Mouse (Mus musculus): ENCODE results near the gene Far2.
"Not testable (repeated sequence)": the region's sequence is repeated elsewhere in the genome, so short reads cannot be mapped to it uniquely, and the experiment has no call there.

Gene Far2

DNA sequence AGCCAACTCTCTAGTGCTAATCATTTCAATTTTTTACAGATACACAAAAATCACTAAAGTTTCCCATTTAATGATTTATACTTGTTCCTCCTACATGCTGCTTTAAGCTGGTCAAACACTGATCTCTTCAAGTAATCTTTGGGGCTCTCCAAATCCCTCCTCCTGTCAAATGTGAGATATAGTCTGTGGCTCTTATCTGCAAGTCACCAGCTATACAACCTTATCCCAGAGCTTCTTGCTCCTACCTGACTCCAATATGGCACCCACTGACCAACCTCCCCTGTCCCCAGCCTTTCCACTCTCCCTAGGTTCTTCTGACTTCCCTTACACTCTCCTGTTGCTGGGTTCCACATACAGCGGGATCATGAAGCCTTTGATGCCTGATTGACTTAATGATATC is 70.6 kb downstream of the Far2 start:
- no peak for DNase-seq (ENCODE audit: low spot score in 2 of 2)

GRCm38 (mm10) chr6:148120703-148121102 is 73.6 kb downstream of the Far2 start:
- DNase-seq (ENCODE audit: low spot score in 2 of 2), result no peak

DNA sequence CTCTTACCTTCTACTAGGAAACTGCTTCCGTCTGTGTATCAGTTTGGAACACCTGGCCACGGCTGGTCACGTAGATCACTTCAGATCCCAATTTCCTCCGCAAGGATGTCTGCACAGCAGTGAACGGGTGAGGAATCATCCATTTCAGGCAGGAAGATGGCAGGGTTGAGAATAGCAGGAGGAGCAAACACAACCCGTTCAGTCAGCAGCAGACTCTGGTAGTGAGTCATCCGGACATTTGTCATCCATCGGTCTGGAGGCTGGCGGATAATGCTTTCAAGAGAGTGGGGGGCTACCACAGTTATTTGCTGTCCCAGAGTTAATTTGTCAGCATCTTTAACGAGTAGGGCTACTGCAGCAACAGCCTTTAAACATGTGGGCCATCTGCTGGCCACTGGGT is 79.8 kb downstream of the Far2 start:
- DNase-seq (ENCODE audit: low spot score in 2 of 2), result not testable (repeated sequence)

- DNase-seq (ENCODE audit: low spot score in 2 of 2), result no peak
These were observed 85.3 kb downstream of the Far2 start for GRCm38 (mm10) chr6:148132314-148132713.

- DNase-seq (ENCODE audit: low spot score in 2 of 2), result no peak
These were observed 86.5 kb downstream of the Far2 start for GRCm38 (mm10) chr6:148133536-148133935.

GRCm38 (mm10) chr6:148135769-148136382 is 88.8 kb downstream of the Far2 start:
- peak; percentile 21 to 51 for DNase-seq (ENCODE audit: low spot score in 2 of 2)

DNA sequence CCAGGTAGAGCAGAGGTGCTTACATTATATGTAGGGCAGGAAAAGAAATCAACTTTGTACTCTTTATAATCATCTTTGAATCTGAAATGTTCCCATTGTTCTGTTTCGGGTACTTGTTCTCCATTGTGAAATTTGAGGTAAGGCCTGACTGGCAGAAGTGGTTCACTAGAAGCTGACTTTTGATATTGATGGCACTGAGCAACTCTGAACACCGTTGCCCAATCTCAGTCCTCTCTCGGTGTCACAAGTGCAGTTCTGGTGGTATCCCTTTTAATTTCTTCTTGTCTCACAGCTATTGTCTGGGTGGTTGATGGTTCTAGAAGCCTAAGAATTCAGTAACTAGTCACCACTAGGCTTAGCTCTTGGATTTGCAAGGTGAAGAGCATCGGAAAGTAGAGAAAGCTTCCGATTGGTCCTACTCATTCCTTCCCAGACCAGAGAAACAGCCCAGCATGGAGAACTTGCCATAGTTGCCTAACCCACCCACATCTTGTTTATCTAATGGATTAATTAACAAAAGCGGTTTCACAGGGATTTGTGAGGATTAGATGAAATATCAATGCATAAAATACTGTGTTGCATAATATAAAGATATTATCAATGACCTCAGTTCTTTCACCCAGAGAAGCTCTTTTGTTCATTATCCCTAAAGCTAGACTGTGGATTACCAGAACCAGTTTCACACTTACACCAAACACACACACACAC is 92.4 kb downstream of the Far2 start:
- DNase-seq (ENCODE audit: low spot score in 2 of 2), result no peak

- DNase-seq (ENCODE audit: low spot score in 2 of 2), result no peak
These were observed 94.8 kb downstream of the Far2 start for GRCm38 (mm10) chr6:148141874-148142273.

- no peak for DNase-seq (ENCODE audit: low spot score in 2 of 2)
These were observed 95.4 kb downstream of the Far2 start for GRCm38 (mm10) chr6:148142421-148142820.

GRCm38 (mm10) chr6:148152305-148152704 is 105.2 kb downstream of the Far2 start:
- DNase-seq (ENCODE audit: low spot score in 2 of 2), result not testable (repeated sequence)

DNA sequence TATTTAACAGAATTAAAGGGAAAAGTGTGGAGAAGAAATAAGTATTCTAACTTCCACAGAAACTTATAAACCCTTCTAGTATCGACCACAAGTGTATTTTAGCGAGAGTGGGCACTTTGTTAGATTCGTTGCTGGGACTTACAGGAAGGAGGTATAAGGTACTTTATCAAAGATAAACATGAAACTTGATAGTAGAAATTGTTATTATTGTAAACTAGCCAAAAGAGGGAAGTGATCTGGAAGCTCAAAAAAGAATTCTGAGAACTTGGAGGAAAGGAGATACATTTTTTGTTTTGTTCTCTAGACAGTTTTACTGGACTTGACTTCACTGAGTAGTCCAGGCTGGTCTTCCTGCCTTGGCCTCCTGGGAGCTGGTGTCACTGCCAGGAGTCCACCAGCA is 125.8 kb downstream of the Far2 start:
- no peak for DNase-seq (ENCODE audit: low spot score in 2 of 2)

DNA sequence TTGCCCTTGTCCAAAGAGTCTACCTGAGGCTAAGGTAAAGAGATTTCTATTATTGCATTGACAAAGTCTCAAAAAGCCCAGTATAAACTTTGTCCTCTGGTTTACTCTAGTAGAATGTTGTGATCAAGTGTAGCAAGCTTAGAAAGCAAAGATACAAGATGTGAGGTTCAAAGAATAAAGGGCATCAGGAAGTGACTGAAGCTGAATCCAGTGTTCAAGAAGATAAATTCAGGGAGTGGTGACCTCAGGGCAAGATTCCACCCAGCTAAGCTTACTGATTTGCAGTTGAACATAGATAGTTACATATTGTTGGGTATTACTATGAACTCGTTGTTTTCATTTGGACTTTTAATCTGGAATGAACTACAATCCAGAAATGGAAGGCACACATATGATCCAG is 138.6 kb downstream of the Far2 start:
- no peak for DNase-seq (ENCODE audit: low spot score in 2 of 2)

DNA sequence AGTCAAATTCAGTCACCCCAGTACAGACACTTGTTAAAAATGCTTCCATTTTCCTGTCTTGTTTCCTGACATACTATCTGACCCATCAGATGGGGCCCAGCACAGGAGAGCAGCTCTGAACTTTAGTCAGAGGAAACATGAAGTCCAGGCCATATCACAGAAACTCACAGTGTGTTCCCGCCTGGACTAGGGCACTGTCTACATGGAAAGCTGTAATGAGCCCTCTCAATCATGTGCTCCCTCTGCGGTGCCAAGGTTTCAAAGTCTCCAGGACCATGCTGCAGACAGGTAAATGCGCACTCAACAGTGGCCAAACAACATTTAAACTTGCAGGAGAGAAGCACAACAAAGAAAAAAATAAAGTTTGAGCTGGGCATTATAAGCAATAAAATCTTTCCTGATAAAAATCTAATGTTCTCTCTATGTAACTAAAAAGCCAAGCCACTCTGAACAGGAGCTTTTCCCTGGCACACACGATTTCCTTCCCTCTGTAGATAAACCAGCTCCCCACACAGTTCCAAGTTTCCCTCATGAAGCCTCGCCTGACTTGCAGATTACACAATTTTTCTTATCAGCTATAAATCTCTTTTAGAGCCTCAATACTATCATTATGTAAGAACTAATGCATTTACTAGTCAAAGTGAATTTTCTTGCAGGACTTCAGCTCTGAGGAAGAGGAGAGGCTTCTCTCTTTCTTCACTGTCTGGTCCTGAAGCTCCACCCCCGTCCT is 147.1 kb downstream of the Far2 start:
- no peak for DNase-seq (ENCODE audit: low spot score in 2 of 2)

- DNase-seq (ENCODE audit: low spot score in 2 of 2), result no peak
These were observed 152.1 kb downstream of the Far2 start for GRCm38 (mm10) chr6:148199177-148199576.

DNA sequence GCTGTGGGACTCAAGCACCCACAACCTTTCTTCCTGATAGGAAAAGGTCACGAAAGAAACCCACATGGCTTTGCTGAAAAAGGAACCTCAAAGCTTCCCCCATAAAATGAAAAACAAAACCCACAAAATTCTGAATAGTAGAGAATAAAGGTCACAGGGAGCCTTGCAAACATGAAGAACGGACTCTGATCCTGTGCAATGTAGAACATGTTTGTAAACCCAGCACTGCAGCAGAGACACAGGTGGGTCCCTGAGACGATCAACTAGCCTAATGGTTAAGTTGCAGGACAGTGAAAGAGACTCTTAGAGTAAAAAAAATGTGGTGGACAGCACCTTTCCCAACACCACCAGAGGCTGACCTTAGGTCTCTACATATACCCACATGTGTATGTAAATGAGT is 152.7 kb downstream of the Far2 start:
- no peak for DNase-seq (ENCODE audit: low spot score in 2 of 2)

DNA sequence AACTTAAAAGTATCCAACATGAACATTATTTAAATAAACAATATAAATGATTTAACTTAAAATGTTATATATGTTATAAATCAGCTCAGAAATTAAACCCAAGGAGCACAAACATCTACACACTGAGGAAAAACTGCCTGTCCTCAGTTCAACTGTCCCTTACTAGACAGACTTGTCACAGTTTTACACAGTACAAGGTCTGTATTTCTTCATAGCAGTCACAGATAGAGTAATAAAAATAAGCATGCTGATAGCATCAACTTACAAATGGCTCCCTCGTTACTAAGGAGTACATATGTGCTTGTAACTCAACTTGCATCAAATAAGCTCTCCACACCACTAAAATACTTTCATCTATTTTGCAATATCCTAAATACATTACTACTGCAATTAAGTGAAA is 158.1 kb downstream of the Far2 start:
- DNase-seq (ENCODE audit: low spot score in 2 of 2), result no peak

- DNase-seq (ENCODE audit: low spot score in 2 of 2), result no peak
These were observed 160.5 kb downstream of the Far2 start for GRCm38 (mm10) chr6:148207522-148207921.

DNA sequence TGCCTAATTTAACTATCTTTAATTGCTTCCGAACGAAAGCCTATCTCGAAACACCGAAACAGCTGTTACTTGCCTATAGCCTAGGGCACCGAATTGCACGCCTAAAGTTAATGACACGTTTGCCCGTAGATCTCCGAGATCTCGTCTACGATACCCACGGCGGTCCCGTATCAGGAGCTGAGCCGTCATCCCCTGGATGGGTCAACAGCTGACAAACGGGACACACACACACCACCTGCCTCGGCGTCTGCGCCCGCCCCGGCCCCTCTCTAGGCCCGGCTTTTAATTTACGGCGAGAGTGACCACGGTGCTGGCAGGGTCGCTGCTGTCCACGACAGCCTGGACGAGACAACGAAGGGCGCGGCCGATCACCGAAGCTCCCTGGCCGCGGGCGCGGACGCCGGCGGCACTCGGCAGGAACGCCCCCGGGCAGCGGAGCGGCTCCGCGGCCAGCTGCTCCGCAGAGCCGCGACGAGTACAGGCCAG is 164.4 kb downstream of the Far2 start:
- no peak for DNase-seq (ENCODE audit: low spot score in 2 of 2)

GRCm38 (mm10) chr6:148211897-148212680 is 165.0 kb downstream of the Far2 start, which contains the start of gene Ergic2:
Gene Ergic2 (minus strand): TSS chr6:148212374.
- DNase-seq (ENCODE audit: low spot score in 2 of 2), result peak; percentile 97 to 99

- DNase-seq (ENCODE audit: low spot score in 2 of 2), result peak; percentile 30
These were observed 167.7 kb downstream of the Far2 start for GRCm38 (mm10) chr6:148214765-148215164.

DNA sequence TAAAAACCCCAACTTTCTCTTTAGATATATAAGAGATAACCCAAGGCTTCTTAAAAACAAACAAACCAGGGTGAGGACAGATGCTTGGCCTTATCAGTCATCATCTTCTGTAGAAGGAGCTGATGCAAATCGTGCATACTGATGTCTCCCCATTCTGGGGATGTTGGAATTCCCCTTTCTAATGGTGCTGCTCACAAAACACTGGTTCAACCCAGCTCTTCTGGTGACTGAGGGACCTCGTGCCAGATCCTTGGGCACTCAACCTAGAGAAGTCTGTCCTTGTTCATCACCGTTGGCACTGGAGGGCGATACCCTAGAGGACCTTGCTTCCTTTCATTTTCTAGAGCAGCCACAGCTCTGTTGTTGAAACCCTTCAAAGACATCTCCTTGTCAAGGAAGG is 169.7 kb downstream of the Far2 start:
- DNase-seq (ENCODE audit: low spot score in 2 of 2), result no peak

Data from heart, adult 9 months (tissue).